Mouse (Mus musculus): ENCODE results near the gene Fndc3a. TPM values are rescaled to one million over a fixed set of nuclear protein-coding genes. Genes with fewer than 3 reads are reported as not detected.

Fndc3a gene
- total RNA-seq (2014; rRNA removed) (36.9 and 40.6 TPM in 2 replicates), polyA plus RNA-seq (2012; rRNA removed) (25.5 and 27.9 TPM in 2 replicates)

DNA sequence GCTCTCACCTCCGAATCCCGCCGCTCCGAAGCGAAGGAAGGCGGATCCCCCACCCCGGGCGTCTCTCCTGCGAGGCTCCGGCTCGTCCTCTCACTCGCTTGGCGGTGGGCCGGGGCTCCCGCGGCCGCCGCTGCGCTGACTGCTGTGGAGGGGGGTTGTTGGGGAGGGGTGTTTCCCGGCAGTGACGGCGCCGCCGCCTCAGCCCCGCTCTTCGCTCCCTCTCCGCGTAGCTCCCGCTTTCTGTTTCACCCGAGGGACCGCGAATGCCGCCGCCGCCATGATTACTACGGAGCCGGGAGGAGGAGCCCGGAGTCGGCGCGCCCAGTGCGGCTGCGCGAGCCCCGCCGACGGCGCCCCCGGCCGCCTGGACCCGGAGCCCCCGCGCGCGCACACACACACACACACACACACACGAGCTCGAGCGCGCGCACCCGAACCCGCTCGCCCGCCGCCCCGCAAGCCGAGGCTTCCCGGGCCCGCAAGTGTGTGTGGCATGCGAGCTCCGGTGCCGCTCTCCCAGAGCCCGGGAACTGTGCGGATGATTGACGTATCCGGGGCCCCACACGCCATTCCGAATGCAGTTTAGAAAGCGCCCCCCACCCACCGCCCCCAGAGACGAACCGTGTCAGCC, at the start of gene Fndc3a:
Gene Fndc3a, minus strand, starts transcription at position 294 of the 631 bp plus-strand sequence.
- H3K4me3 ChIP-seq (ENCODE audit: insufficient read depth, low read depth, low read length): peak within 1 kb of the TSS; percentile 70
- TF ChIP-seq CTCF (IDR thresholded peaks at IDR 0.05; ENCODE audit: low read depth, low read length) (no peak), POLR2A (IDR thresholded peaks at IDR 0.05; ENCODE audit: extremely low read depth, insufficient read depth, low read length) (no peak)
- H3K4me1 ChIP-seq (ENCODE audit: control insufficient read depth, insufficient read depth, low read length): peaks cover 4% of the 10 kb centered on the region; the same call in 1 of the 2 replicates
- WGBS: 1% methylated on average over 81 of the region's 82 CpGs
- DNase-seq (ENCODE audit: extremely low read depth, low read depth, low spot score): peak; percentile 36
- H3K79me2 ChIP-seq (ENCODE audit: control insufficient read depth, insufficient read depth, low read length): peaks cover 8% of the 10 kb centered on the region; the same call in 1 of the 2 replicates
- H3K27ac ChIP-seq (replicated peaks; ENCODE audit: insufficient read depth, low read depth, low read length): peak within 1 kb of the TSS; percentile 89
- no peaks in the 10 kb centered on the region for H3K27me3 ChIP-seq (ENCODE audit: control insufficient read depth, insufficient read depth, low read length)
- H3K36me3 ChIP-seq (ENCODE audit: control insufficient read depth, insufficient read depth, low read length): no peaks in the 10 kb centered on the region
- peak within 1 kb of the TSS; percentile 96 for H3K9ac ChIP-seq (ENCODE audit: low read depth, low read length)

GRCm38 (mm10) chr14:72752893-72753292, 43.1 kb upstream of the Fndc3a start:
- H3K9ac ChIP-seq (ENCODE audit: low read depth, low read length): no peak overlapping the region
- WGBS: 77% methylated on average over 6 of the region's 6 CpGs
- no peak overlapping the region for H3K27ac ChIP-seq (replicated peaks; ENCODE audit: insufficient read depth, low read depth, low read length)
- no peak for DNase-seq (ENCODE audit: extremely low read depth, low read depth, low spot score)
- H3K4me1 ChIP-seq (ENCODE audit: control insufficient read depth, insufficient read depth, low read length): no peaks in the 10 kb centered on the region
- no peaks in the 10 kb centered on the region for H3K36me3 ChIP-seq (ENCODE audit: control insufficient read depth, insufficient read depth, low read length)
- H3K4me3 ChIP-seq (ENCODE audit: insufficient read depth, low read depth, low read length): no peak overlapping the region
- H3K79me2 ChIP-seq (ENCODE audit: control insufficient read depth, insufficient read depth, low read length): no peaks in the 10 kb centered on the region
- no peak for TF ChIP-seq CTCF (IDR thresholded peaks at IDR 0.05; ENCODE audit: low read depth, low read length)
- TF ChIP-seq POLR2A (IDR thresholded peaks at IDR 0.05; ENCODE audit: extremely low read depth, insufficient read depth, low read length): no peak
- no peaks in the 10 kb centered on the region for H3K27me3 ChIP-seq (ENCODE audit: control insufficient read depth, insufficient read depth, low read length)

DNA sequence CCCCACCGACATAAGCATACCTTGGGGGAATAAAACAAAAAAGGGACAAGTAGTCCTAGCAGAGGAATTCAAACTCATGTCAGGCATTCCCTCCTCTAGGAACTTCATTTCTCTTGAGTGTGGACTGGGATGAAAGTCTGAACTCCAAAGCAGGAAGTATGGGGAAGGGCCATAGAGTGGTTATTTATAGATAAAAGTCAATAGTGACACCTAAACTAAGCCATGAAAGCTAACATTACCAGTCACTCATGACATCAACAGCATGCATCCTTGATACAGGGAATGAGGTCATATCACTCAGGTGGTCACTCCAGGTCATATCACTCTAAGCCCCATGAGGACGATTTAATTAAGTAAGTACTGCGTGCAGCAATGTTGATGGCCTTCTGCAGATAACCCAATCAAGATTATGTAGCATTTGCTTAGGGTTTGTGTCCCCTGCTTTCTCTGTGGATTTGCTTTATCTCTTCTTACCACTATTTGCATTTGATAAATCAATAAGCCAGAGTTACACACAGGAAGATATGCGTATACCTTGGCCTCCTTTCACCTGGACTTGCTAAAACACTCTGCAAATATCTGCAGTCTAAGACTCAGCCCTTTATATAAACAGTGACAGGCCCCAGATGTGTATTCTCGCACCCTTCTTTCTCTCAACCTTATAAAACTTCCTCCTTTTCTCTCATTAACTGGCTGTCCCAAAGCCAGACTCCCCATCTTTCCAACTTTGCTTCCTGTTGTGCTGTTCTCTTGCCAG, 40.8 kb upstream of the Fndc3a start:
- Histone ChIP-seq H3K4me1 (ENCODE audit: control insufficient read depth, insufficient read depth, low read length) (no peaks in the 10 kb centered on the region), H3K27ac (replicated peaks; ENCODE audit: insufficient read depth, low read depth, low read length) (no peak overlapping the region), H3K36me3 (ENCODE audit: control insufficient read depth, insufficient read depth, low read length) (no peaks in the 10 kb centered on the region), H3K4me3 (ENCODE audit: insufficient read depth, low read depth, low read length) (no peak overlapping the region), H3K9ac (ENCODE audit: low read depth, low read length) (no peak overlapping the region), H3K27me3 (ENCODE audit: control insufficient read depth, insufficient read depth, low read length) (no peaks in the 10 kb centered on the region), H3K79me2 (ENCODE audit: control insufficient read depth, insufficient read depth, low read length) (no peaks in the 10 kb centered on the region)
- no peak for DNase-seq (ENCODE audit: extremely low read depth, low read depth, low spot score)
- 56% methylated on average over 5 of the region's 5 CpGs for WGBS
- TF ChIP-seq CTCF (IDR thresholded peaks at IDR 0.05; ENCODE audit: low read depth, low read length) (no peak), POLR2A (IDR thresholded peaks at IDR 0.05; ENCODE audit: extremely low read depth, insufficient read depth, low read length) (no peak)

- Histone ChIP-seq H3K9ac (ENCODE audit: low read depth, low read length) (no peak overlapping the region), H3K4me1 (ENCODE audit: control insufficient read depth, insufficient read depth, low read length) (no peaks in the 10 kb centered on the region), H3K27me3 (ENCODE audit: control insufficient read depth, insufficient read depth, low read length) (no peaks in the 10 kb centered on the region), H3K4me3 (ENCODE audit: insufficient read depth, low read depth, low read length) (no peak overlapping the region), H3K79me2 (ENCODE audit: control insufficient read depth, insufficient read depth, low read length) (no peaks in the 10 kb centered on the region), H3K27ac (replicated peaks; ENCODE audit: insufficient read depth, low read depth, low read length) (no peak overlapping the region), H3K36me3 (ENCODE audit: control insufficient read depth, insufficient read depth, low read length) (no peaks in the 10 kb centered on the region)
- no peak for TF ChIP-seq POLR2A (IDR thresholded peaks at IDR 0.05; ENCODE audit: extremely low read depth, insufficient read depth, low read length)
- no peak for TF ChIP-seq CTCF (IDR thresholded peaks at IDR 0.05; ENCODE audit: low read depth, low read length)
- DNase-seq (ENCODE audit: extremely low read depth, low read depth, low spot score): peak; percentile 79
- WGBS: 75% methylated on average over 5 of the region's 5 CpGs
These were observed 38.5 kb upstream of the Fndc3a start for GRCm38 (mm10) chr14:72748331-72748730.

GRCm38 (mm10) chr14:72741667-72742066, 31.9 kb upstream of the Fndc3a start:
- Histone ChIP-seq H3K4me1 (ENCODE audit: control insufficient read depth, insufficient read depth, low read length) (no peaks in the 10 kb centered on the region), H3K4me3 (ENCODE audit: insufficient read depth, low read depth, low read length) (no peak overlapping the region), H3K79me2 (ENCODE audit: control insufficient read depth, insufficient read depth, low read length) (no peaks in the 10 kb centered on the region), H3K9ac (ENCODE audit: low read depth, low read length) (no peak overlapping the region), H3K36me3 (ENCODE audit: control insufficient read depth, insufficient read depth, low read length) (no peaks in the 10 kb centered on the region), H3K27ac (replicated peaks; ENCODE audit: insufficient read depth, low read depth, low read length) (no peak overlapping the region), H3K27me3 (ENCODE audit: control insufficient read depth, insufficient read depth, low read length) (no peaks in the 10 kb centered on the region)
- no peak for TF ChIP-seq POLR2A (IDR thresholded peaks at IDR 0.05; ENCODE audit: extremely low read depth, insufficient read depth, low read length)
- TF ChIP-seq CTCF (IDR thresholded peaks at IDR 0.05; ENCODE audit: low read depth, low read length): no peak
- DNase-seq (ENCODE audit: extremely low read depth, low read depth, low spot score): no peak
- WGBS: 81% methylated on average over 3 of the region's 3 CpGs

GRCm38 (mm10) chr14:72740336-72740735, 30.5 kb upstream of the Fndc3a start:
- H3K79me2 ChIP-seq (ENCODE audit: control insufficient read depth, insufficient read depth, low read length): no peaks in the 10 kb centered on the region
- no peaks in the 10 kb centered on the region for H3K4me1 ChIP-seq (ENCODE audit: control insufficient read depth, insufficient read depth, low read length)
- H3K27ac ChIP-seq (replicated peaks; ENCODE audit: insufficient read depth, low read depth, low read length): no peak overlapping the region
- no peaks in the 10 kb centered on the region for H3K27me3 ChIP-seq (ENCODE audit: control insufficient read depth, insufficient read depth, low read length)
- 85% methylated on average over 5 of the region's 5 CpGs for WGBS
- no peak overlapping the region for H3K9ac ChIP-seq (ENCODE audit: low read depth, low read length)
- no peak for TF ChIP-seq POLR2A (IDR thresholded peaks at IDR 0.05; ENCODE audit: extremely low read depth, insufficient read depth, low read length)
- TF ChIP-seq CTCF (IDR thresholded peaks at IDR 0.05; ENCODE audit: low read depth, low read length): no peak
- no peak for DNase-seq (ENCODE audit: extremely low read depth, low read depth, low spot score)
- no peak overlapping the region for H3K4me3 ChIP-seq (ENCODE audit: insufficient read depth, low read depth, low read length)
- no peaks in the 10 kb centered on the region for H3K36me3 ChIP-seq (ENCODE audit: control insufficient read depth, insufficient read depth, low read length)
